Mouse (Mus musculus) left cerebral cortex, postnatal 25 days (tissue): Measurements from ENCODE around the gene Mavs. TPM values are rescaled to one million over a fixed set of nuclear protein-coding genes. Genes with fewer than 3 reads are reported as not detected.

Experiments
- DNase-seq, 2 experiments: peaks; one replicate each; pipeline ENCODE4 v3.0.0; 2022; ENCODE audit warnings: low spot score in 2 of 2, mixed read lengths in 1 of 2
- intact Hi-C: fragments of 180-260 bp; cut with DNase I; formaldehyde crosslinking; loops from one replicate; pipeline ENCODE4 v1.15.1; 2025
- total RNA-seq, 2 experiments: library from RNA; stranded (reverse); gene quantifications; 2 replicates each; pipeline ENCODE4 v1.2.3; 2021

Mavs gene
- total RNA-seq = 1 to 10 TPM; 5.3 to 5.8 TPM

GRCm38 (mm10) chr2:131233307-131234126, at the start of gene Mavs:
Mavs (plus strand) TSS chr2:131234063.
- intact Hi-C loops = loop anchor here (5.0 kb wide), 1 partner anchor 136 kb away; no protein-coding TSS in a partner anchor
- DNase-seq = peak; percentile 91 to 97

GRCm38 (mm10) chr2:131186343-131186742, 47.5 kb upstream of the Mavs start:
- no peak for DNase-seq
- intact Hi-C loops = loop anchor here (1.0 kb wide), 1 partner anchor 24 kb away; no protein-coding TSS in a partner anchor

- intact Hi-C loops = loop anchor here (1.0 kb wide), 1 partner anchor 23 kb away; no protein-coding TSS in a partner anchor
- DNase-seq = peak; percentile 71 to 88
Measured at GRCm38 (mm10) chr2:131186771-131187601, 46.9 kb upstream of the Mavs start, which contains the start of the genes Cdc25b and Spef1. Cdc25b (plus strand) TSS chr2:131186949. Spef1 (minus strand) TSS chr2:131187282.

GRCm38 (mm10) chr2:131187602-131187922, 46.3 kb upstream of the Mavs start:
- intact Hi-C loops = no loop called here
- no peak for DNase-seq

GRCm38 (mm10) chr2:131188311-131188710, 45.6 kb upstream of the Mavs start:
- no peak for DNase-seq
- intact Hi-C loops = no loop called here

GRCm38 (mm10) chr2:131189521-131190309, 44.1 kb upstream of the Mavs start:
- DNase-seq = no peak
- intact Hi-C loops = no loop called here

- intact Hi-C loops = no loop called here
- DNase-seq = no peak
Measured at GRCm38 (mm10) chr2:131190344-131191004, 43.4 kb upstream of the Mavs start.

GRCm38 (mm10) chr2:131191005-131191390, 42.9 kb upstream of the Mavs start:
- intact Hi-C loops = no loop called here

GRCm38 (mm10) chr2:131196606-131197316, 37.1 kb upstream of the Mavs start:
- no peak for DNase-seq
- intact Hi-C loops = no loop called here

More at GRCm38 (mm10) chr2:131191005-131191390, 42.9 kb upstream of the Mavs start:
- no peak for DNase-seq

- intact Hi-C loops = no loop called here
- DNase-seq = no peak
Measured at GRCm38 (mm10) chr2:131200710-131201109, 33.2 kb upstream of the Mavs start.

- no peak for DNase-seq
- intact Hi-C loops = no loop called here
Measured at GRCm38 (mm10) chr2:131201262-131201661, 32.6 kb upstream of the Mavs start.

- no peak for DNase-seq
- intact Hi-C loops = no loop called here
Measured at GRCm38 (mm10) chr2:131203816-131204409, 29.9 kb upstream of the Mavs start.

GRCm38 (mm10) chr2:131204410-131204981, 29.4 kb upstream of the Mavs start:
- peak; percentile 75 to 90 for DNase-seq
- intact Hi-C loops = no loop called here

GRCm38 (mm10) chr2:131205521-131206182, 28.2 kb upstream of the Mavs start:
- intact Hi-C loops = no loop called here
- no peak for DNase-seq

- intact Hi-C loops = no loop called here
- DNase-seq = no peak
Measured at GRCm38 (mm10) chr2:131206778-131207177, 27.1 kb upstream of the Mavs start, which contains the start of gene Ap5s1. Ap5s1 (plus strand) TSS chr2:131207078.

GRCm38 (mm10) chr2:131208356-131208755, 25.5 kb upstream of the Mavs start:
- intact Hi-C loops = no loop called here
- DNase-seq = no peak

- intact Hi-C loops = no loop called here
Measured at GRCm38 (mm10) chr2:131209125-131209795, 24.6 kb upstream of the Mavs start.

More at GRCm38 (mm10) chr2:131209125-131209795, 24.6 kb upstream of the Mavs start:
- DNase-seq = no peak
